Mouse (Mus musculus) kidney, adult 2 months (tissue): ENCODE measurements around the gene Pxdn. TPM values are rescaled to one million over a fixed set of nuclear protein-coding genes. Genes with fewer than 3 reads are reported as not detected.

Source experiments
- DNase-seq: peaks from one replicate; pipeline ENCODE4 v3.0.0; 2021
- H3K27ac ChIP-seq: fragments of 200-500 bp; 2 replicates; pipeline ENCODE4 v1.5.1; 2012; ENCODE audit warnings: low read depth, low read length, control low read depth, inconsistent platforms; ENCODE audit not compliant: insufficient read depth
- H3K27me3 ChIP-seq: fragments of 200-500 bp; replicated peaks from 2 replicates; pipeline ENCODE4 v1.6.1; 2012; ENCODE audit warnings: mild to moderate bottlenecking, moderate library complexity, low read length, inconsistent platforms; ENCODE audit not compliant: control insufficient read depth, insufficient read depth
- H3K36me3 ChIP-seq: fragments of 200-500 bp; 2 replicates; pipeline ENCODE4 v1.6.1; 2012; ENCODE audit warnings: mild to moderate bottlenecking, moderate library complexity, low read length, inconsistent platforms; ENCODE audit not compliant: control insufficient read depth, insufficient read depth
- H3K4me1 ChIP-seq: fragments of 200-500 bp; 2 replicates; pipeline ENCODE4 v1.6.1; 2011; ENCODE audit warnings: low read length; ENCODE audit not compliant: control insufficient read depth, insufficient read depth
- H3K4me3 ChIP-seq: fragments of 200-500 bp; 2 replicates; pipeline ENCODE4 v1.5.1; 2011; ENCODE audit warnings: mild to moderate bottlenecking, low read depth, low read length, control low read depth; ENCODE audit not compliant: insufficient read depth
- CTCF ChIP-seq: fragments of 200-500 bp; conservative IDR thresholded peaks from 2 replicates; pipeline ENCODE4 v1.5.1; 2011; ENCODE audit warnings: low read depth, mild to moderate bottlenecking, control low read depth, low read length, moderate library complexity, mixed read lengths; ENCODE audit not compliant: insufficient read depth, insufficient read length
- POLR2A ChIP-seq: fragments of 200-500 bp; IDR thresholded peaks from one replicate; pipeline ENCODE4 v1.6.1; 2011; ENCODE audit warnings: low read depth, low read length, control low read depth
- WGBS: fragments of 180-500 bp; shearing (Covaris S2); methylation state at CpG from one replicate; pipeline ENCODE4 v1.1.7; 2018; 5-methylcytosine and 5-hydroxymethylcytosine counted together
- polyA plus RNA-seq: library from polyadenylated mRNA; depleted of rRNA; stranded (reverse); fragments of >200 nt; gene quantifications from 2 replicates; pipeline ENCODE4 v1.2.3, GENCODE M21; 2012

Pxdn gene
- polyA plus RNA-seq, 1 experiment: 24.0 TPM

DNA sequence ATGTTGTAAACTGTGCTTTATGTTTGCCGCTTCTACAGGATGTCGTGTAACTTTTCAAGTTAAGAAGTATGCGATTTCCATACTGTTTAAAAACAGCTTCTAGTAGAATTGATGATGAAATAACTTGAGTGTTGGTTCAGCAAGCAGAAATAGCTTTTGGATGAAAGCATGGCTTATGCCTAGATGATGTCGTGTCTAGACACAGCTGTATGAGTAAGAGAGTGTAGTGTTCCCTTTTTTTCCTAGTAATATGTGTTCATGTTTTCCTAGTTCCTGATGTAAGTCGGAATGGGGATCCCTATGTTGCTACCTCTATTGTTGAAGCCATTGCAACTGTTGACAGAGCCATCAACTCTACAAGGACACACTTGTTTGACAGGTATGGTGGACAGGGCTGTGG is 61.5 kb downstream of the Pxdn start:
- H3K36me3 ChIP-seq: no peaks in the 10 kb centered on the region; the same call in 1 of the 2 replicates
- 96% methylated on average over 5 of the region's 5 CpGs for WGBS

DNA sequence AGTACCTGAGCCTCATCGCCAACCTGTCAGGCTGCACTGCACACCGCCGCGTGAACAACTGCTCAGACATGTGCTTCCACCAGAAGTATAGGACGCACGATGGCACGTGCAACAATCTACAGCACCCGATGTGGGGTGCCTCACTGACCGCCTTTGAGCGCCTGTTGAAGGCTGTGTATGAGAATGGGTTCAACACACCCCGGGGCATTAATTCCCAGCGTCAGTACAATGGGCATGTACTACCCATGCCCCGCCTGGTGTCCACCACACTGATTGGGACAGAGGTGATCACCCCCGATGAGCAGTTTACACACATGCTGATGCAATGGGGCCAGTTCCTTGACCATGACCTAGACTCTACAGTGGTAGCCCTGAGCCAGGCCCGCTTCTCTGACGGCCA is 64.5 kb downstream of the Pxdn start:
- WGBS: 98% methylated on average over 16 of the region's 16 CpGs
- H3K4me3 ChIP-seq: no peak overlapping the region
- TF ChIP-seq POLR2A: no peak
- no peak for TF ChIP-seq CTCF
- H3K36me3 ChIP-seq: no peaks in the 10 kb centered on the region
- H3K27me3 ChIP-seq: no peaks in the 10 kb centered on the region
- DNase-seq: no peak
- no peak overlapping the region for H3K27ac ChIP-seq
- peaks cover 4% of the 10 kb centered on the region; the same call in 1 of the 2 replicates for H3K4me1 ChIP-seq

More for the DNA sequence above, 61.5 kb downstream of the Pxdn start:
- TF ChIP-seq POLR2A (no peak), CTCF (no peak)
- Histone ChIP-seq H3K4me1 (no peaks in the 10 kb centered on the region), H3K27me3 (no peaks in the 10 kb centered on the region), H3K27ac (no peak overlapping the region), H3K4me3 (no peak overlapping the region)
- no peak for DNase-seq

DNA sequence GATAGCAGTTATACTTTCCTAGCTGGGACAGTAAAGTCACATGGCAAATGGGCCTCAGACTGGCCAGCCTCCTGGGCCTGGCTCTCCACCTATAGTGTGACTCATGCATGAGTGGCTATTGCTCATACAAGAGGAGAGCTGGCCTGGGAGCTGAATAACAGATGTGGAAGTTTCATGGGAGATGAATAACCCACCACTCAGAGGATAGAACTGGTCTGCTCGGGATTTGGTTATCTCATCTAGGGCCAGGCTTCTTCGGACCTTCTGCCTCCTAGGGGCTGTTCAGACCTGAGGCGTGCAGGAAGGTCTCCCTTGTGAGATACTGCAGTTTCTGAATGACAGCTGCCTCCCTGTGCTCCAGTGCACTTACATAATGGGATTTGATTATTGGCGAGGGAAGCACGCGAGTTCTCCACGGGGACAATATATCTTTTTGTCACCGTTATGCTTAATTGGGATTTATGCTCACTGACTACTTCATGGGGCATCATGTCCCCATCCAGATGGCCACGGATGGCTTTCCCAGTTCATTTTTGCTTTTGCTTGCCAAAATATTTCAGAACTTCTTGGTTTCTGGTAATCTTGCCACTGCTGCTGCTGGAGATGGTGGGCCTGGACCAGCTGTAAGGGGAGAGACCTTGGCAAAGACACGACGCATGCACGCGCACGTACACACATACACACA is 66.4 kb downstream of the Pxdn start:
- Histone ChIP-seq H3K4me1 (peaks cover 4% of the 10 kb centered on the region; the same call in 1 of the 2 replicates), H3K36me3 (no peaks in the 10 kb centered on the region), H3K4me3 (no peak overlapping the region), H3K27me3 (no peaks in the 10 kb centered on the region), H3K27ac (no peak overlapping the region)
- 80% methylated on average over 14 of the region's 14 CpGs for WGBS
- TF ChIP-seq POLR2A (no peak), CTCF (no peak)
- DNase-seq: no peak

DNA sequence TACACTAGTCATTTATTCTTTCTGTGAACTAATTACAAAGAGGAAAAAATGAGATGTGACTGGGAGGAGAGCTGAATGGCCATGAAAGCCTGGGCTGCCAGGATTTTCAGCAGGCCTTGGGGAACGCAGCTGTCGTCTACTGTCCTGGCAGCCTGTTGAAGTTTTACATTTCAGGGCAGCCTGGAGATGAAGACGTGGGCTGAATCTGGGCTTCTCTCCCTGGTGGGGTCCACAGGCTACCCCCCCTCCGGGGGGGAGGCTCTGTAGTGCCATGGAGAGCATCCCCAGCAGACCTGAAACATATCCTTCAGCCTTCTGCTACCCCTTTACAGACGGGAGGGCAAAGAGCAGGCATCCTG is 66.9 kb downstream of the Pxdn start:
- Histone ChIP-seq H3K27ac (no peak overlapping the region), H3K36me3 (no peaks in the 10 kb centered on the region), H3K4me3 (no peak overlapping the region), H3K4me1 (peaks cover 4% of the 10 kb centered on the region; the same call in 1 of the 2 replicates), H3K27me3 (no peaks in the 10 kb centered on the region)
- no peak for TF ChIP-seq CTCF
- no peak for TF ChIP-seq POLR2A
- DNase-seq: no peak
- 81% methylated on average over 5 of the region's 5 CpGs for WGBS

DNA sequence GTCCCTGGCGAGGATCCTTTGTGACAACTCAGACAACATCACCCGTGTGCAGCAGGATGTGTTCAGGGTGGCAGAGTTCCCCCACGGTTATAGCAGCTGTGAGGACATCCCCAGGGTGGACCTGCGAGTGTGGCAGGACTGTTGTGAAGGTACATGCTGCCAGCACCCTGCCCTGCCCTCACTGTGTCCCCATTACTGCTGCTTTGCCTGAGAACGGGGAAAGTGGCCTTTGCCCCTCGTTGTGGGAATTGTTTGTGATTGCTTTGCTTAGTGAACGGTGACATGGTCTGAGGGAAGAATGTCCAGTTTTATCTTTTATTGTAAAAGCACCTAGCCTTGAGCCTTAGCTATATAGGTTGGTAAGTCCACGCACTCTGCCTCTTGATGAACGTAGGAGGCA is 69.2 kb downstream of the Pxdn start:
- no peak overlapping the region for H3K27ac ChIP-seq
- no peaks in the 10 kb centered on the region for H3K27me3 ChIP-seq
- no peak overlapping the region for H3K4me3 ChIP-seq
- TF ChIP-seq CTCF: no peak
- no peak for TF ChIP-seq POLR2A
- H3K4me1 ChIP-seq: peaks cover 4% of the 10 kb centered on the region; the same call in 1 of the 2 replicates
- DNase-seq: peak; percentile 55
- no peaks in the 10 kb centered on the region for H3K36me3 ChIP-seq
- 57% methylated on average over 9 of the region's 9 CpGs for WGBS

DNA sequence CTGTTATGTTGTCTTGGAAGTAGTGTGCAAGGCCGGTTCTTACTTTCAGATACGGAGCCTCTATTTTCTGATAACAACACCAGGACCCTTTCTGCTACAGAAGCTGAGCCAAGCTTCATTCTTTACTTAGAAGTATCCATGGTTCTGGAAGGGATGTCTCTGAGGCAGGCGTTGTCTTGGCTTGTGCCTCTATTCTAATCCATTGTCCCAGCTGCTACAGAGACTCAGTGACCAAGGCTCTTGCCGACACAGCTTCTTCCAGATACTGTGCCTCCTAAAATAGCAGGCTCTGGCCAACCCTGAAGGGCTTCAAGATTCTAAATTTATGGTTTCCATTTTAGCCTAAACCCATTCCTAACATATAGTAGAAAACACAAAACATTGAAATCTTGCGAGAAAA is 71.3 kb downstream of the Pxdn start:
- H3K4me3 ChIP-seq: no peak overlapping the region
- H3K36me3 ChIP-seq: no peaks in the 10 kb centered on the region
- H3K27me3 ChIP-seq: no peaks in the 10 kb centered on the region
- H3K4me1 ChIP-seq: peaks cover 4% of the 10 kb centered on the region; the same call in 1 of the 2 replicates
- 88% methylated on average over 5 of the region's 5 CpGs for WGBS
- DNase-seq: no peak
- H3K27ac ChIP-seq: no peak overlapping the region
- TF ChIP-seq POLR2A (no peak), CTCF (no peak)

DNA sequence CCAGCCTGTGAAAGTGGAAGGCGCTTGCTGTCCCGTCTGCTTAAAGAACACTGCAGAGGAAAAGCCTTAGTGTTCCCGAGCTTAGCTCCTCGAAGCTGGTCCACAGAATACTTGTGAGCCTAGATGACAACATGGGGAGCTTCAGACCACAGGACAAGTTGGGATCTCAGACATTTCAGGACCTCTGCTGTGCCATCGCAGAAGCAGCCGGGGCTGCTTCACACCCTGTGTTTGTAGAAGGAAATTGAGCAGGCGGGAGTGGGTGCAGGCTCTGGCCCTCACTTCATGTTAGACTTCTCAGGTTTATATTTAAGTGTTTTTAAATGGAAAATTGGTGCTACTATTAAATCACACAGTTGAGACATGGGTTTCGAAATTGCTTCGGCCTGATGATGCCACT is 78.1 kb downstream of the Pxdn start:
- no peak overlapping the region for H3K4me3 ChIP-seq
- no peak overlapping the region for H3K27ac ChIP-seq
- H3K36me3 ChIP-seq: no peaks in the 10 kb centered on the region
- DNase-seq: no peak
- H3K27me3 ChIP-seq: no peaks in the 10 kb centered on the region
- 88% methylated on average over 9 of the region's 9 CpGs for WGBS
- no peaks in the 10 kb centered on the region for H3K4me1 ChIP-seq
- TF ChIP-seq CTCF: no peak
- TF ChIP-seq POLR2A: no peak

DNA sequence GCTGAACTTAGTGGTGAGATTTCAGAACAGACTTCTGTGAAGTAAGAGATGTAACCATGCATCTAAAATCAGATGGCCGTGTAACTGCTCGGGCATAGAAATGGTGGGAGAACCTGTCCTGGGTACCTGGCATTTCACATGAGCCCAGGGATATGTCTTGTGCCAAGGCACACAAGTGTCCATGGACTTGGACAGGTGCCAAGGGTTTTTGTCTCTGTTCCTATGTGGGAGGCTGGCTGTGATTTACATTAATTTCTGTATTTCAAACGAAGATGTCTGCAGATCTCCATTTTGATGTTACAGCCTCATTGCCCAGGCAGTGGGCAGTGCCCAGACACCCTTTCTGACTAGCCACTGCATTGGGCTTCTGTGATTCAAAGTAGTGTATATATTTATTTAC is 79.7 kb downstream of the Pxdn start:
- H3K4me1 ChIP-seq: no peaks in the 10 kb centered on the region
- H3K27me3 ChIP-seq: no peaks in the 10 kb centered on the region
- no peak overlapping the region for H3K27ac ChIP-seq
- DNase-seq: no peak
- H3K4me3 ChIP-seq: no peak overlapping the region
- 69% methylated on average over 3 of the region's 3 CpGs for WGBS
- no peak for TF ChIP-seq CTCF
- TF ChIP-seq POLR2A: no peak
- no peaks in the 10 kb centered on the region for H3K36me3 ChIP-seq
